Mouse (Mus musculus): Measurements from ENCODE around the gene Cd320. TPM values are rescaled to one million over a fixed set of nuclear protein-coding genes. Genes with fewer than 3 reads are reported as not detected.
"Not testable (repeated sequence)": the region's sequence is repeated elsewhere in the genome, so short reads cannot be mapped to it uniquely, and the experiment has no call there.

Cd320 gene
- total RNA-seq, 2 experiments from 2014 or later = 14.8 to 15.2 TPM

GRCm38 (mm10) chr17:33898193-33898592 lies 55.3 kb downstream of the Cd320 start:
- not testable (repeated sequence) for DNase-seq (ENCODE audit: low spot score)

Small RNA genes lying within 50 kb of the gene (microRNA-seq; reads per million reads assigned to microRNA genes)
- not detected for gene Gm27740

Other genes with a start within 250 kb of the Cd320 start
- gene Zfp414, start 214.0 kb upstream of the Cd320 start, total RNA-seq (2021) = 1 to 10 TPM; 6.1 to 6.3 TPM
- gene Pram1, start 205.0 kb upstream of the Cd320 start, total RNA-seq (2021) = under 1 TPM in 1 of 2 experiments, not detected in 1; 0.17 TPM
- gene Hnrnpm, start 156.2 kb upstream of the Cd320 start, total RNA-seq (2021) = 10 to 100 TPM; 62.1 to 74.1 TPM
- gene March2, start 124.4 kb upstream of the Cd320 start, total RNA-seq (2021) = 10 to 100 TPM; 87.2 to 90.6 TPM
- gene Rab11b, start 82.6 kb upstream of the Cd320 start, total RNA-seq (2021) = 100 to 1,000 TPM; 138 to 142 TPM
- 1 to 10 TPM; 4.3 to 6.6 TPM for gene Angptl4, start 61.3 kb upstream of the Cd320 start, total RNA-seq (2021)
- 10 to 100 TPM; 13.4 to 16.6 TPM for gene Kank3, start 32.6 kb upstream of the Cd320 start, total RNA-seq (2021)
- gene Rps28, start 18.5 kb upstream of the Cd320 start, total RNA-seq (2021) = 100 to 1,000 TPM; 586 to 627 TPM
- 100 to 1,000 TPM; 375 to 377 TPM for gene Ndufa7, start 18.5 kb upstream of the Cd320 start, total RNA-seq (2021)
- gene Gm7029, start 30.7 kb downstream of the Cd320 start, total RNA-seq (2021) = not detected
- under 1 TPM in 1 of 2 experiments, not detected in 1; 0.34 TPM for gene Kifc1, start 47.6 kb downstream of the Cd320 start, total RNA-seq (2021)
- not detected for gene Platr17, start 62.0 kb downstream of the Cd320 start, total RNA-seq (2021)
- gene Daxx, start 66.3 kb downstream of the Cd320 start, total RNA-seq (2021) = 10 to 100 TPM; 12.0 to 13.7 TPM
- 10 to 100 TPM; 30.2 to 31.7 TPM for gene Tapbp, start 72.8 kb downstream of the Cd320 start, total RNA-seq (2021)
- 10 to 100 TPM; 14.2 to 16.4 TPM for gene Zbtb22, start 72.8 kb downstream of the Cd320 start, total RNA-seq (2021)
- gene Rgl2, start 86.5 kb downstream of the Cd320 start, total RNA-seq (2021) = 10 to 100 TPM; 26.4 to 31.9 TPM
- gene Pfdn6, start 97.3 kb downstream of the Cd320 start, total RNA-seq (2021) = 10 to 100 TPM; 64.8 to 68.8 TPM
- 1 to 10 TPM; 8.7 to 8.8 TPM for gene Wdr46, start 97.6 kb downstream of the Cd320 start, total RNA-seq (2021)
- gene B3galt4, start 108.4 kb downstream of the Cd320 start, total RNA-seq (2021) = 1 to 10 TPM; 1.5 to 1.7 TPM
- 10 to 100 TPM; 29.6 to 33.5 TPM for gene Vps52, start 112.7 kb downstream of the Cd320 start, total RNA-seq (2021)
- gene Rps18, start 112.9 kb downstream of the Cd320 start, total RNA-seq (2021) = 100 to 1,000 TPM; 367 to 381 TPM
- 10 to 100 TPM; 47.2 to 57.7 TPM for gene H2-K1, start 157.3 kb downstream of the Cd320 start, total RNA-seq (2021)
- 10 to 100 TPM; 12.5 to 13.5 TPM for gene Ring1, start 181.6 kb downstream of the Cd320 start, total RNA-seq (2021)
- gene H2-Ke6, start 185.0 kb downstream of the Cd320 start, total RNA-seq (2021) = 10 to 100 TPM; 80.3 to 82.1 TPM
- gene Slc39a7, start 188.6 kb downstream of the Cd320 start, total RNA-seq (2021) = 10 to 100 TPM; 41.0 to 50.2 TPM
- gene Rxrb, start 188.7 kb downstream of the Cd320 start, total RNA-seq (2021) = 10 to 100 TPM; 34.9 to 37.0 TPM
- gene Col11a2, start 196.3 kb downstream of the Cd320 start, total RNA-seq (2021) = 1 to 10 TPM; 2.9 TPM
- gene H2-Oa, start 249.2 kb downstream of the Cd320 start, total RNA-seq (2021) = not detected